Mouse (Mus musculus): Measurements from ENCODE around the gene Gm11756. TPM values are rescaled to one million over a fixed set of nuclear protein-coding genes. Genes with fewer than 3 reads are reported as not detected.
"Not testable (repeated sequence)": the region's sequence is repeated elsewhere in the genome, so short reads cannot be mapped to it uniquely, and the experiment has no call there.

The Gm11756 gene
- polyA plus RNA-seq (2015; fragmentation: Nextera tagmentation; extraction: Ambion mirVana), result not detected in 2 replicates

DNA sequence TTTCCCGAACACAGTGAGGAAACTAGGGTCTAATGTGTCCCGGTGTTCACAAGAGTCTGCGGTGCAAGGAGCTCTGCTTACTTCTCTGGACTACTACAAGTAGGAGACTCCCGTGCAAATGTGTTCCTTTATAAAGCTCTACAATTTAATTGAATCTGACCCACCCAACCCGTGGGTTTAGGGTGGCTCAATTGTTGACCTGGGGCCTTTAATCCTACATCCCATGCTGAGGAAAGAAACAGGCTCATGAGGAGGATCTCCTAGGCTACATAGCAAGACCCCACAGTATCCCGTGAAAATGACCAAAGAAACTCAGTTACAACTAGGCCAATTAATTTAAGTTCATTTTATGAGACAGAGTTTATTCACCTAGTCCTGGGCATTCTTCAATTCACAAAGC, at the start of gene Gm11756:
TSS of gene Gm11756 (minus strand) at position 101 of the 400 bp plus-strand sequence.
- H3K9me3 ChIP-seq (replicated peaks); H3K4me2 ChIP-seq; H3K4me3 ChIP-seq; H3K4me1 ChIP-seq; H3K9ac ChIP-seq; ATAC-seq; H3K27me3 ChIP-seq; H3K36me3 ChIP-seq (ENCODE audit: poor library complexity, severe bottlenecking); H3K27ac ChIP-seq: not testable (repeated sequence)
- WGBS, result 78% methylated on average over 6 of the region's 6 CpGs

DNA sequence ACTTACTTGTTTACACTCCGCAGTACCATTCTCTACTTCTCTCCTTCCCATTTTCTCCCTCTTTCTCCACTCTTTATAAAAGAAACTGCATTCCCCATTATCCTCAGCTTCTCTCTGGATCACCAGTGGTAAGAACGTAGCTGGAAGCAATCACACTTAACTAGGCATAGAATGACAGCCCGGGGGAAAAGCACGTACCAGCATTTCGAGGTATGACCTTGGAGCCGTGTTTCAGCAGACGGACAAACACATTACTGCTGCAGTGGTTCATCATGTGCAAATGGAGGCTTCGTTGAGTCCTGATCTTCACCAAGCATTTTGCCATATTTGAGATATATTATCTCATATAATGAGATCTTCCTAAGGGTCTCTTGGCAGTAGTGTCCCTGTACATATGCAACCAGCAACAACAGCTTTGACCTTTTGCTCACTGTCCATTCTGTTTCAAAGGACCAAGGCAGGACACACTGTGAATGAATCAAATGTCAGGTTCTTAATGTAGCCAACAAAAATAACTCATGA, 29.9 kb upstream of the Gm11756 start, which contains the start of gene 2310002L09Rik:
TSS of gene 2310002L09Rik (minus strand) at position 472 of the 522 bp plus-strand sequence.
- 86% methylated on average over 8 of the region's 8 CpGs for WGBS
- H3K4me3 ChIP-seq, result no peak within 1 kb of the TSS

DNA sequence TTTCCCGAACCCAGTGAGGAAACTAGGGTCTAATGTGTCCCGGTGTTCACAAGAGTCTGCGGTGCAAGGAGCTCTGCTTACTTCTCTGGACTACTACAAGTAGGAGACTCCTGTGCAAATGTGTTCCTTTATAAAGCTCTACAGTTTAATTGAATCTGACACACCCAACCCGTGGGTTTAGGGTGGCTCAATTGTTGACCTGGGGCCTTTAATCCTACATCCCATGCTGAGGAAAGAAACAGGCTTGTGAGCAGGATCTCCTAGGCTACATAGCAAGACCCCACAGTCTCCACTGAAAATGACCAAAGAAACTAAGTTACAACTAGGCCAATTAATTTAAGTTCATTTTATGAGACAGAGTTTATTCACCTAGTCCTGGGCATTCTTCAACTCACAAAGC, 14.7 kb downstream of the Gm11756 start, which contains the start of gene Gm13871:
TSS of gene Gm13871 (minus strand) at position 101 of the 400 bp plus-strand sequence.
- no CpG with 5 or more reads among the region's 4 CpGs for WGBS

More for the DNA sequence above, 29.9 kb upstream of the Gm11756 start, which contains the start of gene 2310002L09Rik:
- H3K4me2 ChIP-seq, result no peak within 1 kb of the TSS
- no peak within 1 kb of the TSS for H3K27ac ChIP-seq
- no peaks in the 10 kb centered on the region for H3K9me3 ChIP-seq (replicated peaks)
- ATAC-seq, result no peak
- H3K27me3 ChIP-seq, result no peaks in the 10 kb centered on the region
- no peaks in the 10 kb centered on the region for H3K4me1 ChIP-seq
- no peak within 1 kb of the TSS for H3K9ac ChIP-seq
- H3K36me3 ChIP-seq (ENCODE audit: poor library complexity, severe bottlenecking), result no peaks in the 10 kb centered on the region

DNA sequence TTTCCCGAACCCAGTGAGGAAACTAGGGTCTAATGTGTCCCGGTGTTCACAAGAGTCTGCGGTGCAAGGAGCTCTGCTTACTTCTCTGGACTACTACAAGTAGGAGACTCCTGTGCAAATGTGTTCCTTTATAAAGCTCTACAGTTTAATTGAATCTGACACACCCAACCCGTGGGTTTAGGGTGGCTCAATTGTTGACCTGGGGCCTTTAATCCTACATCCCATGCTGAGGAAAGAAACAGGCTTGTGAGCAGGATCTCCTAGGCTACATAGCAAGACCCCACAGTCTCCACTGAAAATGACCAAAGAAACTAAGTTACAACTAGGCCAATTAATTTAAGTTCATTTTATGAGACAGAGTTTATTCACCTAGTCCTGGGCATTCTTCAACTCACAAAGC, 29.5 kb downstream of the Gm11756 start, which contains the start of gene Gm11757:
TSS of gene Gm11757 (minus strand) at position 101 of the 400 bp plus-strand sequence.
- H3K4me3 ChIP-seq; H3K4me1 ChIP-seq; H3K27ac ChIP-seq; H3K27me3 ChIP-seq; H3K36me3 ChIP-seq (ENCODE audit: poor library complexity, severe bottlenecking); H3K9ac ChIP-seq; ATAC-seq; H3K9me3 ChIP-seq (replicated peaks); H3K4me2 ChIP-seq: not testable (repeated sequence)
- WGBS, result no CpG with 5 or more reads among the region's 4 CpGs

More for the DNA sequence above, 14.7 kb downstream of the Gm11756 start, which contains the start of gene Gm13871:
- H3K27ac ChIP-seq; ATAC-seq; H3K9ac ChIP-seq; H3K9me3 ChIP-seq (replicated peaks); H3K4me3 ChIP-seq; H3K4me1 ChIP-seq; H3K36me3 ChIP-seq (ENCODE audit: poor library complexity, severe bottlenecking); H3K27me3 ChIP-seq; H3K4me2 ChIP-seq: not testable (repeated sequence)

DNA sequence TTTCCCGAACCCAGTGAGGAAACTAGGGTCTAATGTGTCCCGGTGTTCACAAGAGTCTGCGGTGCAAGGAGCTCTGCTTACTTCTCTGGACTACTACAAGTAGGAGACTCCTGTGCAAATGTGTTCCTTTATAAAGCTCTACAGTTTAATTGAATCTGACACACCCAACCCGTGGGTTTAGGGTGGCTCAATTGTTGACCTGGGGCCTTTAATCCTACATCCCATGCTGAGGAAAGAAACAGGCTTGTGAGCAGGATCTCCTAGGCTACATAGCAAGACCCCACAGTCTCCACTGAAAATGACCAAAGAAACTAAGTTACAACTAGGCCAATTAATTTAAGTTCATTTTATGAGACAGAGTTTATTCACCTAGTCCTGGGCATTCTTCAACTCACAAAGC, 44.4 kb downstream of the Gm11756 start, which contains the start of gene Gm11758:
TSS of gene Gm11758 (minus strand) at position 101 of the 400 bp plus-strand sequence.
- not testable (repeated sequence) for H3K4me3 ChIP-seq; H3K27ac ChIP-seq; H3K9me3 ChIP-seq (replicated peaks); H3K27me3 ChIP-seq; ATAC-seq; H3K4me1 ChIP-seq; H3K9ac ChIP-seq; H3K4me2 ChIP-seq; H3K36me3 ChIP-seq (ENCODE audit: poor library complexity, severe bottlenecking)
- no CpG with 5 or more reads among the region's 4 CpGs for WGBS

Other genes with a start within 250 kb of the Gm11756 start
- gene Gm428, start 237.2 kb downstream of the Gm11756 start, polyA plus RNA-seq (2015; fragmentation: Nextera tagmentation; extraction: Ambion mirVana), result not detected in 2 replicates
- 0.06 and 0.08 TPM in 2 replicates for gene Rasef, start 129.8 kb downstream of the Gm11756 start, polyA plus RNA-seq (2015; fragmentation: Nextera tagmentation; extraction: Ambion mirVana)
- not detected in 2 replicates for gene Gm11758, start 44.5 kb downstream of the Gm11756 start, polyA plus RNA-seq (2015; fragmentation: Nextera tagmentation; extraction: Ambion mirVana)
- not detected in 2 replicates for gene Gm11757, start 29.6 kb downstream of the Gm11756 start, polyA plus RNA-seq (2015; fragmentation: Nextera tagmentation; extraction: Ambion mirVana)
- gene Gm13871, start 14.8 kb downstream of the Gm11756 start, polyA plus RNA-seq (2015; fragmentation: Nextera tagmentation; extraction: Ambion mirVana), result not detected in 2 replicates
- gene 2310002L09Rik, start 30.1 kb upstream of the Gm11756 start, polyA plus RNA-seq (2015; fragmentation: Nextera tagmentation; extraction: Ambion mirVana), result not detected in 2 replicates
- gene Frmd3, start 92.7 kb upstream of the Gm11756 start, polyA plus RNA-seq (2015; fragmentation: Nextera tagmentation; extraction: Ambion mirVana), result 7.3 and 11.7 TPM in 2 replicates

Measured in forebrain, embryonic 13.5 days (tissue).